Mouse (Mus musculus) limb, embryonic 13.5 days (tissue): ENCODE results near the gene Snrpa1. TPM values are rescaled to one million over a fixed set of nuclear protein-coding genes. Genes with fewer than 3 reads are reported as not detected.

Experiments used
- ATAC-seq: fragments of 200-750 bp; cut with Nextera tagmentation; 2 replicates; pipeline ENCODE4 v1.8.0; 2017; ENCODE audit warnings: low read depth, moderate number of reproducible peaks, moderate TSS enrichment; ENCODE audit not compliant: low FRiP score
- H3K27ac ChIP-seq: fragments of 300-500 bp; sonication (generic); 2 replicates; pipeline ENCODE4 v1.5.1; 2015; ENCODE audit warnings: inconsistent platforms, mild to moderate bottlenecking, moderate library complexity
- H3K27me3 ChIP-seq: fragments of 300-500 bp; sonication (generic); 2 replicates; pipeline ENCODE4 v1.6.1; 2015; ENCODE audit warnings: mild to moderate bottlenecking, inconsistent platforms
- H3K36me3 ChIP-seq: fragments of 300-500 bp; sonication (generic); 2 replicates; pipeline ENCODE4 v1.6.1; 2015; ENCODE audit warnings: inconsistent platforms, mild to moderate bottlenecking, moderate library complexity
- H3K4me1 ChIP-seq: fragments of 300-500 bp; sonication (generic); 2 replicates; pipeline ENCODE4 v1.6.1; 2015; ENCODE audit warnings: inconsistent platforms
- H3K4me2 ChIP-seq: fragments of 300-500 bp; sonication (generic); replicated peaks from 2 replicates; pipeline ENCODE4 v1.6.1; 2015; ENCODE audit warnings: inconsistent platforms, mild to moderate bottlenecking, moderate library complexity
- H3K4me3 ChIP-seq: fragments of 300-500 bp; sonication (generic); 2 replicates; pipeline ENCODE4 v1.5.1; 2015; ENCODE audit warnings: moderate library complexity, mild to moderate bottlenecking, inconsistent platforms
- H3K9ac ChIP-seq: fragments of 300-500 bp; sonication (generic); 2 replicates; pipeline ENCODE4 v1.6.1; 2015; ENCODE audit warnings: mild to moderate bottlenecking, inconsistent platforms
- H3K9me3 ChIP-seq: fragments of 300-500 bp; sonication (generic); 2 replicates; pipeline ENCODE4 v1.6.1; 2016; ENCODE audit warnings: inconsistent platforms
- WGBS: fragments of 180-500 bp; shearing (Covaris S2); methylation state at CpG from one replicate; pipeline ENCODE4 v1.1.7; 2015; 5-methylcytosine and 5-hydroxymethylcytosine counted together
- polyA plus RNA-seq: library from polyadenylated mRNA; unstranded; fragments of >200 nt; fragmentation: Nextera tagmentation; extraction: Ambion mirVana; gene quantifications from 2 replicates; pipeline ENCODE4 v1.2.1, GENCODE M21; 2015

Snrpa1 gene
- polyA plus RNA-seq, 1 experiment from 2014 or later, result 186 TPM

DNA sequence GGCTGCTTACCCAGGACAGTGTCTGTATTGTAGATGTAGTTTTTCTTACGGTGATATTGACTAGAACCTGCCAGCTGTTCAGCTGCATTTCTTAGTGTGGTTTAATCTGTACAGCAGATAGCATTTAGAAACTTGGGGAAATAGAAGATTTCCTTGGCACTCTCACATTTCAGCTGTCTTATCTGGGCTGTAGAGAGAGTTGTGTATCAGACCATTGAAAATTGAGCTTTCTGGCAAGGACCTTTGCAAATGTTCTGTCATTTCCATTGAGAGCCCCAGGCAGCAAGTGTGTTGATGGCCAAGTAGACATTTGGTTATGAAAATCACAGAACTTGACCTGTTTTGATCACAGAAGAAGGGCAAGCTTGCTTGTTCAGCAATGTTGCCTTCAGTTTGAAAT lies 61.3 kb downstream of the Snrpa1 start:
- 80% methylated on average over 1 of the region's 1 CpGs for WGBS
- Histone ChIP-seq H3K27ac (no peak overlapping the region), H3K4me1 (peaks cover 68% of the 10 kb centered on the region), H3K4me3 (no peak overlapping the region), H3K36me3 (peaks cover 3% of the 10 kb centered on the region; the same call in 1 of the 2 replicates), H3K27me3 (no peaks in the 10 kb centered on the region), H3K9ac (no peak overlapping the region), H3K9me3 (no peaks in the 10 kb centered on the region), H3K4me2 (no peak overlapping the region)
- ATAC-seq, result no peak

GRCm38 (mm10) chr7:66120702-66121396 lies 62.0 kb downstream of the Snrpa1 start:
- ATAC-seq, result no peak
- H3K4me1 ChIP-seq, result peaks cover 63% of the 10 kb centered on the region
- H3K9ac ChIP-seq, result no peak overlapping the region
- peaks cover 10% of the 10 kb centered on the region for H3K36me3 ChIP-seq
- H3K4me2 ChIP-seq, result no peak overlapping the region
- no peak overlapping the region; the same call in 1 of the 2 replicates for H3K27ac ChIP-seq
- no peak overlapping the region for H3K4me3 ChIP-seq
- no peaks in the 10 kb centered on the region for H3K9me3 ChIP-seq
- WGBS, result 45% methylated on average over 7 of the region's 7 CpGs
- no peaks in the 10 kb centered on the region for H3K27me3 ChIP-seq

Other genes with a start within 250 kb of the Snrpa1 start
- gene Pcsk6, start 197.3 kb upstream of the Snrpa1 start, polyA plus RNA-seq, result 7.4 and 8.0 TPM in 2 replicates
- not detected in 2 replicates for gene Gm45213, start 15.4 kb upstream of the Snrpa1 start, polyA plus RNA-seq
- gene Selenos, start 20.6 kb downstream of the Snrpa1 start, polyA plus RNA-seq, result 121 and 128 TPM in 2 replicates
- 24.9 and 26.4 TPM in 2 replicates for gene Chsy1, start 50.5 kb downstream of the Snrpa1 start, polyA plus RNA-seq